28 mouse cellular contexts compared by ENCODE assay signal in genomic region chr11:93729119-93729518, GRCm38 (mm10).
DNase-seq lines count a peak whose midpoint lies in the region; ATAC-seq and TF ChIP-seq lines count a peak whose summit lies in the region.
"Had no signal": no experiment of that assay in that cellular context is flagged by ENCODE, and none has a peak within 500 bp of the region (broad histone marks: within the 10 kb centered on the region; RNA-seq: fewer than 3 reads in every experiment).

No protein-coding gene starts in this region.

- 46% methylated on average over 9 of the region's 9 CpGs for WGBS in liver, postnatal 0 days (ENCODE audit: insufficient replicate concordance)

- H3K4me2 ChIP-seq in liver, postnatal 0 days (ENCODE audit: low read depth, low read length), result no peak overlapping the region
- H3K4me2 ChIP-seq: embryonic facial prominence, embryonic 13.5 days; forebrain, embryonic 15.5 days; heart, embryonic 15.5 days; hindbrain, embryonic 12.5 days; limb, embryonic 13.5 days; lung, embryonic 15.5 days; midbrain, embryonic 12.5 days had no signal

- H3K36me3 ChIP-seq in liver, postnatal 0 days (replicated peaks; ENCODE audit: insufficient read depth, low read length), result no peaks in the 10 kb centered on the region
- H3K36me3 ChIP-seq: embryonic facial prominence, embryonic 13.5 days; forebrain, embryonic 10.5 days; forebrain, embryonic 15.5 days; heart, embryonic 10.5 days; heart, embryonic 15.5 days; hindbrain, embryonic 12.5 days; limb, embryonic 13.5 days; lung, embryonic 15.5 days; midbrain, embryonic 12.5 days had no signal

- H3K27me3 ChIP-seq in liver, postnatal 0 days (ENCODE audit: insufficient read depth, low read length), result no peaks in the 10 kb centered on the region
- H3K27me3 ChIP-seq: embryonic facial prominence, embryonic 13.5 days; forebrain, embryonic 15.5 days; heart, embryonic 15.5 days; hindbrain, embryonic 12.5 days; limb, embryonic 13.5 days; lung, embryonic 15.5 days; megakaryocyte, embryonic 14.5 days; midbrain, embryonic 12.5 days; Patski had no signal

- H3K27ac ChIP-seq in liver, postnatal 0 days (ENCODE audit: low read depth), result no peak overlapping the region
- H3K27ac ChIP-seq: embryonic facial prominence, embryonic 13.5 days; forebrain, embryonic 10.5 days; forebrain, embryonic 15.5 days; heart, embryonic 10.5 days; heart, embryonic 15.5 days; hindbrain, embryonic 12.5 days; limb, embryonic 13.5 days; liver, embryonic 14.5 days; lung, embryonic 15.5 days; midbrain, embryonic 12.5 days; stomach, postnatal 0 days had no signal

- peaks cover 4% of the 10 kb centered on the region; the same call in 1 of the 2 replicates for H3K4me1 ChIP-seq in liver, postnatal 0 days (ENCODE audit: insufficient read depth)
- H3K4me1 ChIP-seq: embryonic facial prominence, embryonic 13.5 days; forebrain, embryonic 10.5 days; forebrain, embryonic 15.5 days; heart, embryonic 15.5 days; lung, embryonic 15.5 days; megakaryocyte, embryonic 14.5 days; midbrain, embryonic 12.5 days had no signal

- H3K9me3 ChIP-seq in liver, postnatal 0 days (ENCODE audit: low read length), result no peaks in the 10 kb centered on the region
- H3K9me3 ChIP-seq: embryonic facial prominence, embryonic 13.5 days; forebrain, embryonic 10.5 days; forebrain, embryonic 15.5 days; heart, embryonic 10.5 days; heart, embryonic 15.5 days; hindbrain, embryonic 12.5 days; limb, embryonic 13.5 days; lung, embryonic 15.5 days; midbrain, embryonic 12.5 days had no signal

- TF ChIP-seq EP300 in liver, postnatal 0 days (IDR thresholded peaks at IDR 0.05; ENCODE audit: low read depth), result no peak

- peak; percentile 14 for DNase-seq in kidney, adult 18-20 months
- no peak for DNase-seq in kidney, postnatal 10 days
- DNase-seq in liver, postnatal 0 days, result no peak
- DNase-seq in liver, result no peak
- peak; percentile 14 to 31 for DNase-seq in monocyte, adult 2 months (ENCODE audit: low read depth in 1 of 2, low spot score in 2 of 2)
- no peak for DNase-seq in cerebellum, postnatal 10 days
- no peak for DNase-seq in spleen, postnatal 10 days (ENCODE audit: low spot score in 2 of 2)
- DNase-seq: adrenal gland, postnatal 10 days; cerebellum, adult 11 months; cerebellum, adult 9-10 months; right cerebral cortex, postnatal 25 days; thymus, adult 18-20 months; thymus, postnatal 25 days had no signal

- no peak overlapping the region for H3K9ac ChIP-seq in liver, postnatal 0 days (replicated peaks)
- H3K9ac ChIP-seq: embryonic facial prominence, embryonic 13.5 days; forebrain, embryonic 15.5 days; heart, embryonic 15.5 days; hindbrain, embryonic 12.5 days; limb, embryonic 13.5 days; liver, embryonic 14.5 days; lung, embryonic 15.5 days; midbrain, embryonic 12.5 days had no signal

- TF ChIP-seq CTCF in liver, postnatal 0 days (IDR thresholded peaks at IDR 0.05; ENCODE audit: low read depth), result no peak

- ATAC-seq in liver, postnatal 0 days, result peak; percentile 41
- no peak for ATAC-seq in monocyte, adult 5-6 weeks (replicated peaks; ENCODE audit: insufficient number of reproducible peaks, low FRiP score, low TSS enrichment, poor library complexity, severe bottlenecking)
- ATAC-seq: forebrain, embryonic 15.5 days; intestine, embryonic 16.5 days; Patski had no signal

- H3K4me3 ChIP-seq in liver, postnatal 0 days (ENCODE audit: low read depth, low read length), result no peak overlapping the region
- H3K4me3 ChIP-seq: embryonic facial prominence, embryonic 13.5 days; forebrain, embryonic 10.5 days; forebrain, embryonic 15.5 days; heart, embryonic 10.5 days; heart, embryonic 15.5 days; hindbrain, embryonic 12.5 days; limb, embryonic 13.5 days; lung, embryonic 15.5 days; megakaryocyte, embryonic 14.5 days; midbrain, embryonic 12.5 days had no signal

Comparison
In these comparisons a context has a peak if more than half of its experiments do, and no peak if none do; other contexts are left out.
1. DNase-seq: peak in kidney, adult 18-20 months (single experiment) and monocyte, adult 2 months (2 of 2); none in kidney, postnatal 10 days (single experiment), liver, postnatal 0 days (single experiment), liver (single experiment), cerebellum, postnatal 10 days (0 of 2) and spleen, postnatal 10 days (0 of 2).